Mouse (Mus musculus) MEL (cell line): ENCODE results near the gene Cd68. TPM values are rescaled to one million over a fixed set of nuclear protein-coding genes. Genes with fewer than 3 reads are reported as not detected.

ENCODE experiments used
- DNase-seq: peaks from one replicate; pipeline ENCODE4 v3.0.0; 2011; ENCODE audit warnings: low read depth, low spot score
- H3K27ac ChIP-seq: 2 replicates; pipeline ENCODE4 v1.5.1; 2012; ENCODE audit warnings: low read depth, mild to moderate bottlenecking, control low read depth, low read length, moderate library complexity; ENCODE audit not compliant: control insufficient read depth
- H3K27me3 ChIP-seq, 2 experiments: fragments of 150-350 bp in 1 of 2; sonication (generic) in 1 of 2; 2 replicates each; pipeline ENCODE4 v1.6.1; 2012; ENCODE audit warnings: low read length in 2 of 2, mild to moderate bottlenecking in 2 of 2, improper control_type of control experiment in 1 of 2, moderate library complexity in 1 of 2; ENCODE audit not compliant: insufficient read depth in 2 of 2, control insufficient read depth in 1 of 2
- H3K36me3 ChIP-seq, 2 experiments: 2 replicates each; pipeline ENCODE4 v1.6.1; 2012 to 2014; ENCODE audit warnings: low read length in 2 of 2, improper control_type of control experiment in 1 of 2, inconsistent platforms in 1 of 2, mild to moderate bottlenecking in 1 of 2; ENCODE audit not compliant: insufficient read depth in 2 of 2, control insufficient read depth in 1 of 2
- H3K4me1 ChIP-seq, 2 experiments: fragments of 150-350 bp in 1 of 2; sonication (generic) in 1 of 2; 2 replicates each; pipeline ENCODE4 v1.6.1; 2012; ENCODE audit warnings: low read length in 2 of 2, improper control_type of control experiment in 1 of 2, mild to moderate bottlenecking in 1 of 2; ENCODE audit not compliant: insufficient read depth in 2 of 2, control insufficient read depth in 1 of 2
- H3K4me3 ChIP-seq, 2 experiments: fragments of 150-350 bp in 1 of 2; sonication (generic) in 1 of 2; 2 replicates each; pipeline ENCODE4 v1.5.1; 2012; ENCODE audit warnings: low read depth in 2 of 2, low read length in 2 of 2, mild to moderate bottlenecking in 2 of 2, moderate library complexity in 2 of 2, control low read depth in 1 of 2, improper control_type of control experiment in 1 of 2; ENCODE audit not compliant: control insufficient read depth in 1 of 2, insufficient read depth in 1 of 2
- H3K79me2 ChIP-seq: 2 replicates; pipeline ENCODE4 v1.6.1; 2012; ENCODE audit warnings: mild to moderate bottlenecking, low read length, moderate library complexity; ENCODE audit not compliant: control insufficient read depth, poor library complexity, insufficient read depth
- H3K9ac ChIP-seq: 2 replicates; pipeline ENCODE4 v1.6.1; 2012; ENCODE audit warnings: low read depth, mild to moderate bottlenecking, control low read depth, low read length, moderate library complexity; ENCODE audit not compliant: control insufficient read depth, poor library complexity, severe bottlenecking
- H3K9me3 ChIP-seq: fragments of 150-350 bp; sonication (generic); replicated peaks from 2 replicates; pipeline ENCODE4 v1.6.1; 2012; ENCODE audit warnings: mild to moderate bottlenecking, low read length, improper control_type of control experiment, moderate library complexity; ENCODE audit not compliant: insufficient read depth
- BHLHE40 ChIP-seq: IDR thresholded peaks from 2 replicates; pipeline ENCODE4 v1.6.1; 2012; ENCODE audit warnings: low read depth, mild to moderate bottlenecking, inconsistent platforms, low read length, improper control_type of control experiment, borderline replicate concordance
- CHD1 ChIP-seq: IDR thresholded peaks from 2 replicates; pipeline ENCODE4 v1.6.1; 2012; ENCODE audit warnings: low read depth, mild to moderate bottlenecking, inconsistent platforms, low read length, improper control_type of control experiment
- CTCF ChIP-seq, 3 experiments: IDR thresholded peaks in 2 of 3; conservative IDR thresholded peaks in 1 of 3; 2 replicates each; pipeline ENCODE4 v1.5.1; 2011 to 2012; ENCODE audit warnings: low read length in 3 of 3, low read depth in 2 of 3, mild to moderate bottlenecking in 2 of 3, improper control_type of control experiment in 1 of 3, inconsistent platforms in 1 of 3, mixed read lengths in 1 of 3, moderate library complexity in 1 of 3; ENCODE audit not compliant: control insufficient read depth in 1 of 3, insufficient read depth in 1 of 3, poor library complexity in 1 of 3, severe bottlenecking in 1 of 3
- ELF1 ChIP-seq: IDR thresholded peaks from 2 replicates; pipeline ENCODE4 v1.6.1; 2014; ENCODE audit warnings: low read depth, mild to moderate bottlenecking, inconsistent platforms, low read length, improper control_type of control experiment, moderate library complexity
- EP300 ChIP-seq, 2 experiments: IDR thresholded peaks; 2 replicates each; pipeline ENCODE4 v1.6.1; 2011; ENCODE audit warnings: improper control_type of control experiment in 2 of 2, low read length in 2 of 2, low read depth in 1 of 2, mild to moderate bottlenecking in 1 of 2
- ETS1 ChIP-seq: IDR thresholded peaks from 2 replicates; pipeline ENCODE4 v1.6.1; 2012; ENCODE audit warnings: low read depth, mild to moderate bottlenecking, inconsistent platforms, low read length, improper control_type of control experiment, moderate library complexity
- HCFC1 ChIP-seq: IDR thresholded peaks from 2 replicates; pipeline ENCODE4 v1.6.1; 2012; ENCODE audit warnings: low read depth, mild to moderate bottlenecking, inconsistent platforms, low read length, improper control_type of control experiment, moderate library complexity
- KAT2A ChIP-seq: conservative IDR thresholded peaks from 2 replicates; pipeline ENCODE4 v1.6.1; 2012; ENCODE audit warnings: low read depth, low read length, improper control_type of control experiment, inconsistent platforms
- MAFK ChIP-seq: IDR thresholded peaks from 2 replicates; pipeline ENCODE4 v1.6.1; 2011; ENCODE audit warnings: low read depth, mild to moderate bottlenecking, low read length, improper control_type of control experiment, borderline replicate concordance
- MAZ ChIP-seq: IDR thresholded peaks from 2 replicates; pipeline ENCODE4 v1.6.1; 2012; ENCODE audit warnings: low read depth, mild to moderate bottlenecking, inconsistent platforms, low read length, improper control_type of control experiment
- MEF2A ChIP-seq: IDR thresholded peaks from 2 replicates; pipeline ENCODE4 v1.6.1; 2014; ENCODE audit warnings: low read depth, mild to moderate bottlenecking, inconsistent platforms, low read length, improper control_type of control experiment; ENCODE audit not compliant: poor library complexity, insufficient replicate concordance, severe bottlenecking; ENCODE audit errors: extremely low read depth
- MXI1 ChIP-seq: IDR thresholded peaks from 2 replicates; pipeline ENCODE4 v1.6.1; 2011; ENCODE audit warnings: mild to moderate bottlenecking, low read depth, low read length, improper control_type of control experiment
- MYB ChIP-seq: IDR thresholded peaks from 2 replicates; pipeline ENCODE4 v1.6.1; 2011; ENCODE audit warnings: mild to moderate bottlenecking, low read depth, low read length, improper control_type of control experiment
- MYC ChIP-seq: IDR thresholded peaks from 2 replicates; pipeline ENCODE4 v1.6.1; 2011; ENCODE audit warnings: low read depth, mild to moderate bottlenecking, low read length, improper control_type of control experiment, moderate library complexity
- POLR2A ChIP-seq, 2 experiments: IDR thresholded peaks; 2 replicates each; pipeline ENCODE4 v1.6.1; 2011 to 2012; ENCODE audit warnings: low read length in 2 of 2, mild to moderate bottlenecking in 2 of 2, control low read depth in 1 of 2, improper control_type of control experiment in 1 of 2, low read depth in 1 of 2, moderate library complexity in 1 of 2; ENCODE audit not compliant: control insufficient read depth in 1 of 2, insufficient read depth in 1 of 2, poor library complexity in 1 of 2
- POLR2AphosphoS5 ChIP-seq: IDR thresholded peaks from 2 replicates; pipeline ENCODE4 v1.6.1; 2012; ENCODE audit warnings: low read depth, borderline replicate concordance, mild to moderate bottlenecking, inconsistent platforms, low read length, moderate library complexity, mixed read lengths
- RAD21 ChIP-seq: IDR thresholded peaks from 2 replicates; pipeline ENCODE4 v1.6.1; 2011; ENCODE audit warnings: mild to moderate bottlenecking, low read depth, low read length, improper control_type of control experiment
- RCOR1 ChIP-seq: IDR thresholded peaks from 2 replicates; pipeline ENCODE4 v1.6.1; 2012; ENCODE audit warnings: low read depth, mild to moderate bottlenecking, inconsistent platforms, low read length, improper control_type of control experiment
- SIN3A ChIP-seq: IDR thresholded peaks from 2 replicates; pipeline ENCODE4 v1.6.1; 2012; ENCODE audit warnings: low read length, improper control_type of control experiment, inconsistent platforms
- TBP ChIP-seq: IDR thresholded peaks from 2 replicates; pipeline ENCODE4 v1.8.0; 2011; ENCODE audit warnings: low read depth, low read length, improper control_type of control experiment
- TCF12 ChIP-seq: IDR thresholded peaks from 2 replicates; pipeline ENCODE4 v1.6.1; 2014; ENCODE audit warnings: low read depth, mild to moderate bottlenecking, inconsistent platforms, low read length, improper control_type of control experiment, moderate library complexity
- USF1 ChIP-seq: IDR thresholded peaks from 2 replicates; pipeline ENCODE4 v1.6.1; 2014; ENCODE audit warnings: low read depth, mild to moderate bottlenecking, inconsistent platforms, low read length, improper control_type of control experiment, moderate library complexity
- ZKSCAN1 ChIP-seq: IDR thresholded peaks from 2 replicates; pipeline ENCODE4 v1.6.1; 2012; ENCODE audit warnings: low read depth, mild to moderate bottlenecking, inconsistent platforms, low read length, improper control_type of control experiment, moderate library complexity
- ZMIZ1 ChIP-seq: IDR thresholded peaks from 2 replicates; pipeline ENCODE4 v1.6.1; 2012; ENCODE audit warnings: low read depth, mild to moderate bottlenecking, inconsistent platforms, low read length, improper control_type of control experiment, moderate library complexity
- ZNF384 ChIP-seq: IDR thresholded peaks from 2 replicates; pipeline ENCODE4 v1.6.1; 2012; ENCODE audit warnings: low read depth, mild to moderate bottlenecking, inconsistent platforms, low read length, improper control_type of control experiment
- polyA plus RNA-seq, 2 experiments: library from polyadenylated mRNA; stranded (reverse) in 1 of 2; unstranded in 1 of 2; fragments of >175 nt in 1 of 2; fragments of >200 nt in 1 of 2; gene quantifications; 2 replicates each; pipeline versions ENCODE4 v1.2.1 to v1.2.4; 2012; ENCODE audit warnings: low replicate concordance in 2 of 2, low read depth in 1 of 2; ENCODE audit not compliant: insufficient read length in 2 of 2, insufficient read depth in 1 of 2, missing spikeins in 1 of 2
- total RNA-seq: library from RNA; depleted of rRNA; stranded (reverse); fragments of 300-350 nt; gene quantifications from 2 replicates; pipeline ENCODE4 v1.2.3, GENCODE M21; 2012

The Cd68 gene
- total and polyA plus RNA-seq, 3 experiments, result 5.3 to 19.8 TPM; not detected in 1

DNA sequence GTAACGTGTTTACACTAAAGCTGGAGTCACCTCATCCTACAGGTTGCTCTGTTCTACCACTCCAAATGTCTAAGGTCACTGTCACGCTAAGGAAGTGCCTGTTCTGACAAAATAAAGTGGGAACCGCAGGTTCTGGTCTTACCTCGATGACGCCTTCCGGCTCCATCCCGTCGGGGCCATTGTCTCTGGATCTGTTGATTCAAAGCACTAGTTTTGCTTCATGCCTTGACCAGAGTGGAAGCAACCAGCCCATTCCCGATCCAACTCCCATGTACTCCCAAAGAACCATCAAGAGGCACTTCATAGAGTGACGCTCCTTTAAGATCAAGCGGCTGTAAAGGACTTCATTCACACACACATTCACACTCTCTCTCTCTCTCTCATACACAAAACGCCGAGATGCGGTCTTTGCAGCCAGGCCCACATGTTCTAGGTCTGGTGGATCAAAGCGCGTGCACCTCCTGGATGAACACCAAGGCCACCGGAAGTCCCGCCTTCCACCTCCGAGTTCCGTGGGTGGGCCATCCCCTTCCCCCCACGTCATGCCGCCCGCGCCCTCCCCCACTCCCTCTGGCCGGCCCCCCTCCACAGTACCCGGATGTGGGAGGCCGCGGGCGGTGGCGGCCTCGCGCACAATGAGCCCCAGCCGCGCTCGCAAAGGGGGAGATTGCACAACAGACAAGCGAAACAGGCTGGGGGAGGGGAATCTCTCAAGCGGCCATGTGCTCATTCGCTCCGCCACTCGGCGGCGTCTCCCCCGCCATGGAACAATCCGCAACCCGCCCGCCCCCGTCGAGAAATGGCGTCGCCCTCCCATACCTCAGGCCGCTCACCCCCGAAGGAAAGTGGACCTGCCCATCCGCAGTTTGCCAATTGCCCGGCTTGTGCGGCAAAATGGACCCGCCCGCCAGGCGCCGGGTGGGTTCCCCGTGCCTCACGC lies 5.1 kb upstream of the Cd68 start (continued):
- TF ChIP-seq ETS1 (peak; percentile 58), ELF1 (peak; percentile 92), MEF2A (no peak), EP300 (IDR thresholded peaks at IDR 0.05; ENCODE audit: low read depth in 1 of 2, low read length in 2 of 2) (peak in 1 of 2 experiments; percentile 74; a peak in 2 of 4 replicates), USF1 (peak; percentile 66), CTCF (IDR thresholded peaks at IDR 0.05 in 2 of 3, conservative IDR thresholded peaks at IDR 0.05 in 1 of 3; ENCODE audit: control insufficient read depth in 1 of 3, insufficient read depth in 1 of 3, low read depth in 2 of 3, low read length in 3 of 3, poor library complexity in 1 of 3, severe bottlenecking in 1 of 3) (no peak), RCOR1 (0 out of 2 replicates have a peak, but pooled peaks have one; percentile 61), RAD21 (no peak), SIN3A (peak; percentile 92), ZKSCAN1 (no peak), KAT2A (peak; percentile 68; the same call in 1 of the 2 replicates), BHLHE40 (peak; percentile 79), ZMIZ1 (peak; percentile 89; the same call in 1 of the 2 replicates), POLR2AphosphoS5 (no peak), MAZ (peak; percentile 100), MAFK (no peak)
- TF ChIP-seq, all 39 proteins: peak for 24

DNA sequence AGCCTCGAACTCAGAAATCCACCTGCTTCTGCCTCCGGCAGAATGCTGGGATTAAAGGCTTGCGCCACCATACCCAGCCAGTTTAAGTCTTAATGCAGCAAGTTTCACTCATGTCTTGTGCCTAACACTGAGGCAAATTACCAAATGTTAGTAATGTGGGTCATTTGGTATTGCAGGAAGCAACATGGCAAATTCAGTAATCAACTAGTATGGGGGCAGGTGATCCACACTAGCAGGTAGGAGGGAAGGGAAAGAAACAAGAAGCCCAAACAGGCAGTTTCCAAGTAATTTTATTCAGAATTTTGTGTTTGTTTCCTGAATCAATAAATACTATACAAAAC lies 682 bp upstream of the Cd68 start:
- Histone ChIP-seq H3K4me3 (no peak overlapping the region), H3K36me3 (peaks cover 13 to 29% of the 10 kb centered on the region in 2 experiments), H3K9ac (no peak overlapping the region), H3K4me1 (peaks cover under 1 to 26% of the 10 kb centered on the region in 2 experiments), H3K27ac (no peak overlapping the region), H3K27me3 (no peaks in the 10 kb centered on the region), H3K79me2 (peaks cover 39% of the 10 kb centered on the region), H3K9me3 (no peaks in the 10 kb centered on the region)
- peak; percentile 64 for DNase-seq
- TF ChIP-seq MYC (no peak), ETS1 (no peak), HCFC1 (no peak), TBP (no peak; the same call in 1 of the 2 replicates), ZMIZ1 (no peak), TCF12 (no peak), RAD21 (no peak), MXI1 (no peak), SIN3A (no peak), CTCF (IDR thresholded peaks at IDR 0.05 in 2 of 3, conservative IDR thresholded peaks at IDR 0.05 in 1 of 3; ENCODE audit: control insufficient read depth in 1 of 3, insufficient read depth in 1 of 3, low read depth in 2 of 3, low read length in 3 of 3, poor library complexity in 1 of 3, severe bottlenecking in 1 of 3) (no peak), ZNF384 (no peak), USF1 (no peak), POLR2A (IDR thresholded peaks at IDR 0.05; ENCODE audit: control insufficient read depth in 1 of 2, insufficient read depth in 1 of 2, low read depth in 1 of 2, low read length in 2 of 2, poor library complexity in 1 of 2) (no peak), CHD1 (no peak), MAFK (no peak), ELF1 (no peak), MYB (no peak), MEF2A (no peak)
